Mouse (Mus musculus) lung, postnatal 10 days (tissue): ENCODE measurements at regions not wholly inside any gene's neighbourhood (a gene's known extent, or its start where the extent isn't known, plus 50 kb on each side); places are given as distances from the start of the nearest gene placed in this dataset.

Source experiments
- DNase-seq: peaks from one replicate; pipeline ENCODE4 v3.0.0; 2021

- DNase-seq = no peak
Observed at GRCm38 (mm10) chr8:49845575-49845974, 1001.8 kb upstream of the Tenm3 start.

GRCm38 (mm10) chr8:49831970-49832369, 988.2 kb upstream of the Tenm3 start:
- DNase-seq = no peak

GRCm38 (mm10) chr8:49829345-49829744, 985.6 kb upstream of the Tenm3 start:
- peak; percentile 38 for DNase-seq

- no peak for DNase-seq
Observed at GRCm38 (mm10) chr8:49826231-49826630, 982.5 kb upstream of the Tenm3 start.

- no peak for DNase-seq
Observed at GRCm38 (mm10) chr8:49825000-49825399, 981.2 kb upstream of the Tenm3 start.

- peak; percentile 6 for DNase-seq
Observed at GRCm38 (mm10) chr8:49822791-49823190, 979.0 kb upstream of the Tenm3 start.

GRCm38 (mm10) chr8:49799236-49799635, 955.5 kb upstream of the Tenm3 start:
- DNase-seq = no peak

GRCm38 (mm10) chr8:49796741-49797140, 953.0 kb upstream of the Tenm3 start:
- DNase-seq = no peak

GRCm38 (mm10) chr8:49794491-49794890, 950.7 kb upstream of the Tenm3 start:
- DNase-seq = no peak

- peak; percentile 1 for DNase-seq
Observed at GRCm38 (mm10) chr8:49769829-49770228, 926.1 kb upstream of the Tenm3 start.

GRCm38 (mm10) chr8:49738043-49738442, 894.3 kb upstream of the Tenm3 start:
- no peak for DNase-seq

- peak; percentile 11 for DNase-seq
Observed at GRCm38 (mm10) chr8:49729156-49729555, 885.4 kb upstream of the Tenm3 start.

- DNase-seq = no peak
Observed at GRCm38 (mm10) chr8:49712371-49712770, 868.6 kb upstream of the Tenm3 start.

GRCm38 (mm10) chr8:49708701-49709100, 865.0 kb upstream of the Tenm3 start:
- DNase-seq = no peak

- DNase-seq = no peak
Observed at GRCm38 (mm10) chr8:49699058-49699457, 855.3 kb upstream of the Tenm3 start.

- no peak for DNase-seq
Observed at GRCm38 (mm10) chr8:49696709-49697108, 853.0 kb upstream of the Tenm3 start.
